Mouse (Mus musculus) small intestine, adult 2 months (tissue): ENCODE data around the gene Psd4.

ENCODE experiments used
- CTCF ChIP-seq: fragments of 200-500 bp; IDR thresholded peaks from 2 replicates; pipeline ENCODE4 v1.5.1; 2012; ENCODE audit warnings: low read depth, mild to moderate bottlenecking, control low read depth, inconsistent platforms, low read length, moderate library complexity, mixed read lengths; ENCODE audit not compliant: insufficient replicate concordance, insufficient read length; ENCODE audit errors: extremely low read depth
- POLR2A ChIP-seq: fragments of 200-500 bp; IDR thresholded peaks from 2 replicates; pipeline ENCODE4 v1.6.1; 2012; ENCODE audit warnings: low read depth, mild to moderate bottlenecking, control low read depth, inconsistent platforms, low read length, moderate library complexity

DNA sequence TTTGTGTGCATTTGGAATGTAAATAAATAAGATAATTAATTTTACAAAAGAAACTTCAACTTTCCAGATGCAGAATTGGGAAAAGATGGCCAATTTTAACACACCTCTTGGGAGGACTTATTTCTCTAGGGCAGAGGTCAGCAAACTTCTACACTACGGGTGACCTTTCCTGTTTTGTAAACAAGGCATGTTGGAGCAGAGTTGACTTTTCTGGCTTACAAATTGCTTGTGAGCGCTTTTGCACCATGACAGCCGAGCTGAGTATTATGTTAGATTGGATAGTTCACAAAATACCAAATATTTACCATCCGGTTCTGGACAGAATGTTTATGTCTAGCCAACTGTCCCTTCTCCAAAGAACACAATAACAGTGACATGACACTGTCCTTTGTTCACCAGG lies 22.8 kb upstream of the Psd4 start:
- TF ChIP-seq CTCF (no peak), POLR2A (no peak)
